Mouse (Mus musculus) hindbrain, postnatal 0 days (tissue): ENCODE results near the gene Slfn5. TPM values are rescaled to one million over a fixed set of nuclear protein-coding genes. Genes with fewer than 3 reads are reported as not detected.

Experiments
- ATAC-seq: fragments of 200-750 bp; cut with Nextera tagmentation; 2 replicates; pipeline ENCODE4 v1.8.0; 2017; ENCODE audit warnings: mild to moderate bottlenecking, moderate TSS enrichment, moderate library complexity
- DNase-seq: peaks from one replicate; pipeline ENCODE4 v3.0.0-alpha.2; 2015; ENCODE audit warnings: low spot score
- H3K27ac ChIP-seq: fragments of 300-500 bp; sonication (generic); 2 replicates; pipeline ENCODE4 v1.5.1; 2014; ENCODE audit warnings: mild to moderate bottlenecking
- H3K27me3 ChIP-seq: fragments of 300-500 bp; sonication (generic); 2 replicates; pipeline ENCODE4 v1.6.1; 2014; ENCODE audit warnings: low read length, mixed read lengths; ENCODE audit not compliant: insufficient read depth
- H3K36me3 ChIP-seq: fragments of 300-500 bp; sonication (generic); 2 replicates; pipeline ENCODE4 v1.6.1; 2014; ENCODE audit warnings: low read length, mixed read lengths; ENCODE audit not compliant: insufficient read depth
- H3K4me1 ChIP-seq: fragments of 300-500 bp; sonication (generic); 2 replicates; pipeline ENCODE4 v1.6.1; 2014; ENCODE audit warnings: antibody characterized with exemption, low read length, mixed read lengths; ENCODE audit not compliant: insufficient read depth
- H3K4me2 ChIP-seq: fragments of 300-500 bp; sonication (generic); 2 replicates; pipeline ENCODE4 v1.6.1; 2014; ENCODE audit warnings: low read depth, mild to moderate bottlenecking, low read length, moderate library complexity, mixed read lengths
- H3K4me3 ChIP-seq: fragments of 300-500 bp; sonication (generic); 2 replicates; pipeline ENCODE4 v1.5.1; 2014; ENCODE audit warnings: low read length
- H3K9ac ChIP-seq: fragments of 300-500 bp; sonication (generic); replicated peaks from 2 replicates; pipeline ENCODE4 v1.6.1; 2014; ENCODE audit warnings: mild to moderate bottlenecking, low read length, moderate library complexity, mixed read lengths
- H3K9me3 ChIP-seq: fragments of 300-500 bp; sonication (generic); 2 replicates; pipeline ENCODE4 v1.6.1; 2016; ENCODE audit warnings: low read length, mixed read lengths
- CTCF ChIP-seq: IDR thresholded peaks from 2 replicates; pipeline ENCODE4 v1.5.1; 2016; ENCODE audit warnings: antibody characterized with exemption, control low read depth, low read depth
- WGBS: fragments of 180-500 bp; shearing (Covaris S2); extraction: QIAGEN DNeasy Blood & Tissue Kit; methylation state at CpG from one replicate; pipeline ENCODE4 v1.1.7; 2014; 5-methylcytosine and 5-hydroxymethylcytosine counted together
- polyA plus RNA-seq: library from polyadenylated mRNA; unstranded; fragments of >200 nt; fragmentation: Nextera tagmentation; extraction: Ambion mirVana; gene quantifications from 2 replicates; pipeline ENCODE4 v1.2.1, GENCODE M21; 2015
- total RNA-seq: library from RNA; depleted of rRNA; stranded (reverse); fragments of >200 nt; gene quantifications from 2 replicates; pipeline ENCODE4 v1.2.3, GENCODE M21; 2014; rRNA removed

The Slfn5 gene
- total RNA-seq (1.8 and 2.2 TPM in 2 replicates), polyA plus RNA-seq (2.1 and 2.4 TPM in 2 replicates)

DNA sequence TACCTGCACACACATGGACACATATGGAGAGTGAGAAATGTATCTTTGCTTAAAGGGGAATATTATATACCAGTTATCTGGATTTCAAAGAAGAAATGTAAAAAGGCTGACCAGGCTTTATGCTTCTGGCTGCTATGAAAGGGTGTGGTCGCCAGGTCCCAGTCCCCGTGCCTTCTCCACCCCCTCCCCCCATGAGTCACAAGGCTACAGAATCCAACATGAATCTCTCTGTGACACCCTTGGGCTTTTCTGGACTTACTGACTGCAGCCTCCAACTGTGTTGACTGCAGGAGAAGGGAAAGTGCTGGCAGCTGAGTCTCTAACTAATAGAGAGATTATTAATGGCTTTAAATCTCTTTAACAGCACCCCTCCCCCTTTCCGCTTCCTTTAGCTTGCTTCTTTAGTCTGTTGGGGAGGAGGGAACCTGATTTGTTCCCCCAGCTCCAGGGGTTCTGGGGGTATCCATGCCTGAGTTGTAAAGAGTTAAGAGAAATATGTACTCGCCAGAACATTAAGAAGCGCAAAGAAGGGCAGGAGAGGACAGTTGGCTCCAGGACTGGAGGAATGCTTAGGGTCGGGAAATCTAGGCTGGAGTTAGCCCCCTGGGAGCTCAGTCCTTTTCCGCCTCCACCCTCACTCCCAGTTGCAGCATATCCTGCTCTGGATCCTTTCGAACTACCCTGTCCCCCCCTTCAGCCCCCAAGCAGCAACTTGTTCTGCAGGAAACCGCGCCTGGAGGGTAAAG is at the start of gene Slfn5:
TSS of gene Slfn5 (plus strand) at position 614 of the 746 bp plus-strand sequence.
- H3K27ac ChIP-seq = no peak within 1 kb of the TSS; the same call in 1 of the 2 replicates
- H3K4me2 ChIP-seq = peak within 1 kb of the TSS; percentile 35
- WGBS = 17% methylated on average over 10 of the region's 10 CpGs
- H3K27me3 ChIP-seq = peaks cover 19% of the 10 kb centered on the region
- ATAC-seq = no peak
- H3K4me1 ChIP-seq = no peaks in the 10 kb centered on the region
- no peak within 1 kb of the TSS; the same call in 1 of the 2 replicates for H3K9ac ChIP-seq
- H3K36me3 ChIP-seq = no peaks in the 10 kb centered on the region
- H3K4me3 ChIP-seq = peak within 1 kb of the TSS; percentile 26
- DNase-seq = no peak
- H3K9me3 ChIP-seq = no peaks in the 10 kb centered on the region
- no peak for TF ChIP-seq CTCF

DNA sequence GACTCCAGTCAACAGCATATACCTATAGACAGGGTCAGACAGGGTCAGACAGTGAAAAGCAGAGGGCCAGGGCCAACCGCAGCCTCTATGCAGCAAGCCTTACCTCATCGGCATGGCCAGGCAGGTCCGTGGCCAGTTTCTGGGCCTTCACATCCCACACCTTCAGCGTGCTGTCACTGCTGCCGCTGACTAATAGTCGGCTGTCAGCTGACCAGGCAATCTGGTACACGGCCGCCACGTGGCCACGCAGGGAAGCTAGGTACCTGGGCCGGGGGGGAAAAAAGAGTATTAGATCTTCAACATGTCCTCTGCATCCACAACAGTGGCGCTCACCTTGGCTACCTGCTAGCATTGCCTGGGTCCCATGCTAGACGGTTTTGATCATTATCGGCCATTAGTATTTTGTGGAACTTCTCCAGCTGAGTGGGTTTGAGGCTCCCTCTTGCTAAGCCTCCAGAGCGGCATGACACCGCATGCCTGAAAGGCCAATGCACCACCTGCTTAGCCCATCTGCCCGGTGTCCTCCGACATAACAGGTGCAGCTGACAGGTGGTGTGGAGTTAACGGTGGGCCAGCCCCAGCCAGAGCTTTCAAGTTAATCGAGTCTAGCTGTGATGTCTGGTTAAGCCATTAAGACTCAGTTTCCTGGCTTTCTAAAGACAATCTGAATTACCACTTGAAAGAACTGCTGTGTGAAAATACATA is 49.4 kb upstream of the Slfn5 start:
- Histone ChIP-seq H3K9ac (no peak overlapping the region), H3K4me2 (no peak overlapping the region), H3K4me3 (no peak overlapping the region), H3K9me3 (no peaks in the 10 kb centered on the region), H3K27ac (no peak overlapping the region), H3K36me3 (peaks cover 58% of the 10 kb centered on the region), H3K27me3 (no peaks in the 10 kb centered on the region), H3K4me1 (no peaks in the 10 kb centered on the region)
- no peak for TF ChIP-seq CTCF
- DNase-seq = peak; percentile 17
- 81% methylated on average over 20 of the region's 20 CpGs for WGBS
- no peak for ATAC-seq

DNA sequence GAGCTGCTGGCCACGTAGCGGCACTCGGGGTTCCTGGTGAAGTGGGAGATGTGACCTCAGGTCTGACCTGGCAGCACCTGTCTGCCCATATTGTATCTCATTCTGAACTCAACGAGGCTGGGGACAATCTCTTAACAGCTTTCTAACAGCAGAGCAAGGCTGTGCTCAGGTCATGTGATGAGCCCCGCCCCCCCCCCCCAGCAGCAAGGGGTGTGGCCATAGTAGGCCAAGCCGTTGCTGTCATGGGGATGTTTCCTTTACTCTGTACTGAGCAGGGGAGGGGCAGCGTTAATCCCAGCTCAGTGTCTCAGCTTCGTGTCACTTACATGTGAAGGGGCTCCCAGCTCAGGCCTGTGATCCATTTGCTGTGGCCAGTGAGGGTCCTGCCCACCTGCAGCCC is 46.2 kb upstream of the Slfn5 start:
- H3K27me3 ChIP-seq = no peaks in the 10 kb centered on the region
- TF ChIP-seq CTCF = no peak
- no peak overlapping the region for H3K27ac ChIP-seq
- WGBS = 76% methylated on average over 8 of the region's 8 CpGs
- ATAC-seq (no peak), DNase-seq (no peak)
- H3K9me3 ChIP-seq = no peaks in the 10 kb centered on the region
- no peak overlapping the region for H3K9ac ChIP-seq
- H3K4me1 ChIP-seq = peaks cover 9% of the 10 kb centered on the region
- H3K4me2 ChIP-seq = no peak overlapping the region
- no peak overlapping the region for H3K4me3 ChIP-seq
- H3K36me3 ChIP-seq = peaks cover 49% of the 10 kb centered on the region

DNA sequence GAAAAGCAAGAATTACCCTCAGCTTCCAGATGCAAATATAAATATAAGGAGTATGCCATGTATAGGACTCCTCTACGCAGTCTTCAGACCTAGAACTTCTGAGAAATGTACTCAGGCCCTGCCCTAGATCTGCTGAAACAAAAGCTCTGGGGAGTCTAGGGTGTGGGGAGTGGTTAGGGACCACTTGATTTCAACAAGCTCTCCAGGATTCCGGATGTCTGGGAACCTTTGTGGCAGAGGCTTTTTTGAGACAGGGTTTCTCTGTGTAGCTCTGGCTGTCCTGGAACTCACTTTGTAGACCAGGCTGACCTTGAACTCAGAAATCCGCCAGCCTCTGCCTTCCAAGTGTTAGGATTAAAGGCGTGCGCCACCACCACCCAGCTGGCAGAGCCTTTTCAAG is 45.3 kb upstream of the Slfn5 start:
- TF ChIP-seq CTCF = no peak
- WGBS = 92% methylated on average over 5 of the region's 5 CpGs
- no peak overlapping the region for H3K27ac ChIP-seq
- DNase-seq (no peak), ATAC-seq (no peak)
- H3K27me3 ChIP-seq = no peaks in the 10 kb centered on the region
- H3K4me2 ChIP-seq = no peak overlapping the region
- no peaks in the 10 kb centered on the region for H3K9me3 ChIP-seq
- peaks cover 9% of the 10 kb centered on the region for H3K4me1 ChIP-seq
- no peak overlapping the region for H3K4me3 ChIP-seq
- peaks cover 41% of the 10 kb centered on the region for H3K36me3 ChIP-seq
- no peak overlapping the region for H3K9ac ChIP-seq

DNA sequence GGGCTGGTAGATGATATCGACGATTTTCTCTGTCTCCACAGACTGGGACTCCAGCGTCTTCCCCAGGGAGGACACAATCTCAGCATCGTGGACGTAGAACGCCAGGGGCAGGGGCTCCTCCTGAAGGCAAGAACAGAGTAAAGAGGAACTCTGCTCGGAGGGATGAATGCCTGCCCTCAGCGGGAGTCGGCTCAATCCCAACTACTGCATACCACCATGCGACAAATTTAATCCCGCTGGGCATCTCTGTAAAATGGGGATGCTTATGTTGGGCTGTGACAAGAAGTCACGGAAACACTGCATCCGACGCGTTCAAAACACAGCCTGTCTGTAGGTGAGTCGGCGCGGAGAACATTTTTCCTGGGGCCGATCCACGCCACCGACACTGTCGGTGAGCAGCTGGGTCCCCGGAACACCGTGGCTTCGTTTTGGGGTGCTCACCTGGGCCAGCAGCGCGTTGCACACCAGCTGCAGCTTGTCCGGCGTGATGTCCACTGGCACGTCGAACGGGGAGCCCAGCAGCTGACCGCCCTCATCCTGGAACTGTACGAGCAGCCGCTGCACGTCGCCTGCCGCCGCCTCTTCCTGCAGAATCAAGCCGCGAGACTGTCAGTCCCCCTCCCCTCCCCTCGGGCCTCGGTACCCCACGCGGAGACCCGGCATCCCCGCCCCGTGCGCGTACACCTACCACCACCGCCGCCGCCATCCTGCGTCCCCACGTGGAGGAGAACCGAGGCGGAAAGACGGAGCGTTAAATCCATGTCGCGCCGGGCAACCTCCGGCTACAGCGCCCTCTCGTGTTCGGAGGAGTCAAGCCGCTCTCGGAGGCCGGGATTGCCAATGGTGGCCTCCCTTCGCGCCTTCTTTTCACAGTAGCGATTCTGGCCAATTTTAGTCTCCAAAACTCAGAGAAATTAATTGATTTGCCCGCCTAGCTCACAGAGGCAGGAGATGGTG is 43.2 kb upstream of the Slfn5 start, which contains the start of gene Nle1:
TSS of gene Nle1 (minus strand) at position 761 of the 957 bp plus-strand sequence.
- peaks cover 22% of the 10 kb centered on the region for H3K36me3 ChIP-seq
- no peaks in the 10 kb centered on the region for H3K27me3 ChIP-seq
- peaks cover 9% of the 10 kb centered on the region for H3K4me1 ChIP-seq
- no peaks in the 10 kb centered on the region for H3K9me3 ChIP-seq
- DNase-seq (peak; percentile 96), ATAC-seq (peak; percentile 87)
- H3K9ac ChIP-seq = peak within 1 kb of the TSS; percentile 74
- peak within 1 kb of the TSS; percentile 84 for H3K4me2 ChIP-seq
- peak within 1 kb of the TSS; percentile 69; the same call in 1 of the 2 replicates for H3K27ac ChIP-seq
- WGBS = under 1% methylated on average over 72 of the region's 73 CpGs
- H3K4me3 ChIP-seq = peak within 1 kb of the TSS; percentile 84
- TF ChIP-seq CTCF = peak; percentile 96

DNA sequence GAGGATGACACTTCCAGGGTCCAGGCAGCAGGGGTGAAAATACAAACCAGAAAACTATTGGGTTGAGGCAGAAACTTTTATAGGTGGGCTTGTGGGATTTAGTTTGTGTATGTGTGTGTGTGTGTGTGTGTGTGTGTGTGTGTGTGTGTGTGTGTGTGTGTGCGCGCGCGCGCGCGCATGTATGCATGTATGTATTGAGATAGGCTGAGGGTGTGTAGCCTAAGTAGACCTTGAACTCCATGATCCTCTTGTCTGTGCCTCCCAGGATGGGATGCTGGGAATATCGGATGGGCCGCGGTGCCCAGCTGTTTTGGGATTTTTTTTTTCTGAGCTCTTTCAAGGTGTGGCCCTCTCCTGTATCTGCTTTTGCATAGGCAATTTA is 42.5 kb upstream of the Slfn5 start:
- 65% methylated on average over 10 of the region's 10 CpGs for WGBS
- H3K9me3 ChIP-seq = no peaks in the 10 kb centered on the region
- ATAC-seq = no peak

More for the DNA sequence above, 42.5 kb upstream of the Slfn5 start:
- peaks cover 16% of the 10 kb centered on the region for H3K36me3 ChIP-seq
- no peak for DNase-seq
- no peak overlapping the region for H3K9ac ChIP-seq
- H3K4me1 ChIP-seq = peaks cover 9% of the 10 kb centered on the region
- peak overlapping the region; percentile 84 for H3K4me2 ChIP-seq
- no peak for TF ChIP-seq CTCF
- H3K4me3 ChIP-seq = peak overlapping the region; percentile 84; the same call in 1 of the 2 replicates
- no peak overlapping the region for H3K27ac ChIP-seq
- H3K27me3 ChIP-seq = no peaks in the 10 kb centered on the region
